Mouse (Mus musculus) MN1 (cell line): ENCODE measurements around the gene Ninl.
A peak's percentile ranks its signal among the peaks of the same experiment; 100 is the strongest.
"Not testable (repeated sequence)": the region's sequence is repeated elsewhere in the genome, so short reads cannot be mapped to it uniquely, and the experiment has no call there.

Experiments
- DNase-seq: peaks from one replicate; pipeline ENCODE4 v3.0.0-alpha.2; 2016; ENCODE audit warnings: low spot score

Gene Ninl

DNA sequence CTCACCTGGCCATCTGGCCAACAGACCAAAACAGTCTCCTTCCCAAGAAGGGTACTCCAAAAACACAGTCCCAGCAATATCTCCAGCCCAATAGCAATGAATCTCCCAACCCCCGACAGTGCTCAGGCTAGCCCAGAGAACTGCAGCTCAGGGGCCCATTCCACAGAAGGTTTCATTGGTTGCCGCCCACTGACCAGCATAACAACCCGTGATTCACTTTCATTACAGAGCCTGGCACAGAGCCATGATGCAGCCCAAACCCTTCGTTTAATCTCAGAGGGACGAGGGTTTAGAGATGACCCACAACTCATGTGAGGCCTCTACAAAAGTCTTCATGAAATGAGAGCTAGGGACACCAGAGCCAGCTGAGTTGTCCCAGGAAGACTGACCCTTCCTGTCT, 90.4 kb downstream of the Ninl start:
- DNase-seq = no peak

DNA sequence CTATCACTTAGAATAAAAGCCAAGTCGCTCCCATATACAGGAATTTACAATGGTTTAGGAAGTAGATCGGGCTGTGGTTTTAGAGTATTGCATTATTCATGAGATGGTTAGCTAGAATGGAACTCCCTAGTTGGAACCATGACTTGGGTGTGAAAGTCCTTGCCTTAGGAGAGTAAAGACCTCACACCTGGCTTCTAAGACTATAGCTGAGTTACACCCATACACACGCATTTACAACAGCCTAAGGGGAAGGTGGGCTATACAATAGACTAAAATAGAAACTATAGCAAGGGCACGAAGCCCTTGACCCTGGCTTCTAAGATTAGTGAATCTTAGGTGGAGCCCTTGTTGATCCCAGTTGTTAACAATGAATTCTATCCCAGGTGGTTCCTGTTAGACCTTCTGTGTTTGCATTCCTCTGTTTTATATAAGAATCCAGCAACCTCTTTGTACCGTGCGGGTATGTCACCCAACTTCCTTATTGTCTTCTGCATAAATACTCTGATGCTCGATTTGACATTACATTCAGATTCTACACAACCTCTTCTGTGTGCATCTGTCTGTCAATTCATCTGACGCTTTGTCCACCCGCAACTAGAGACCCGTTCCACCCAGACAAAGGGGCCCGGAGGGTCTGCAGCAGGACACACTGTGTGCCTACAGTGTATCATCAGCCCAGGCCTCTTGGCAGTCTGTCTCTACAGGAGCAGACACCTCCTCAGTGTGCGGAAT, 91.1 kb downstream of the Ninl start:
- DNase-seq = not testable (repeated sequence)

DNA sequence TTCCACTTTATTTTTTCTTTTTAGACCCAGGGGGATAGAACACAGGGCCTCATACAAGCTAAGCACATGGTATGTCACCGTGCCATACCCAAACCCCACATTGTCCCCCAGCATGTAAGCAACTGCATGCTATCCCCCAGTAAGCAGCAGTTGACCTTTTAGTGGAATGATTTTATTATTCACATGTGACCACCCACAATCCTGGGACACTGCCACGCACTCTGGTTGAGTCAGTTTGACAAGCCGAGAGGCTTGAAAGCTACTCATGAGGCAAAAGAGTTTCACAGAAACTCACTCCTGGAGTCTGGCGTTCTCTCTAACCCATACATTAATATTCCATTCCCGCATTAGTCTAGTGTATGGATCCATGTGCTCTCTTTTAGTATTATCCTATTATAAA, 91.8 kb downstream of the Ninl start:
- not testable (repeated sequence) for DNase-seq

DNA sequence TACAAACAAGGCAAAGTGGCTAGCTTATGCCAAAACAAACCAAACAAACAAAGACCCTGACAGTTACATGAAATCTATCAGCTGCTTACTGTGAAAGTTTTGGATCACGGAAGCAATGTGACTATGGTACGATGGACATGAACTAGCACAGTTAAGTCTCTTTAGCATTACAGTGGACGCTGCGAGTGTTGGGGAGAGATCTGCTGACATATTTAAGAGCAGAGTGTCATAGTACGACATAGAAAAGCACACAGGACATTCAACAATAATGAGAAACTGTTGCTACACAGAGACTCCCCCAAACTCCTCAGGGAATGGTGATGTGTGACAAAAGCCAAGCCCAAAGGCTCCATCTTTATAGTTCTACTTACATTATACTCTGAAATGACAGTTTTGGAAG, 95.2 kb downstream of the Ninl start:
- no peak for DNase-seq

DNA sequence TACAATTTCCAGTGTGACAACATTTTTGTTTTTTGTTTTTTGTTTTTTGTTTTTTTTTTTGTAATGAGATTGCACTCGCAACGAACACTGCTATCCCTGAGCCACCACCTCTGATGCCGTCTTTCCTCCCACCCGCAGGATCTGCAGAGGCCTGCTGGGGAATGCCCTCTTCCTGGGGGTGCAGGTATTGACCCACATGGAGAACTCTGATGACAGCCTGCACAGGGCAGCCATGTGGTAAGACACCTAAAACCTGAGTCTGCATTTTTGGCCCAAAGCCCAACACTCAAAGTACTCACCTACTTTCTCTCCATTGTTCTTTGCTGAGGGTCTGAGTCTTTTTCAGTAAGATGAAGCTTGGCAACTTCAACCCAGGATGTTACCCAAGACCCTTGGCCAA, 104.5 kb downstream of the Ninl start:
- no peak for DNase-seq

DNA sequence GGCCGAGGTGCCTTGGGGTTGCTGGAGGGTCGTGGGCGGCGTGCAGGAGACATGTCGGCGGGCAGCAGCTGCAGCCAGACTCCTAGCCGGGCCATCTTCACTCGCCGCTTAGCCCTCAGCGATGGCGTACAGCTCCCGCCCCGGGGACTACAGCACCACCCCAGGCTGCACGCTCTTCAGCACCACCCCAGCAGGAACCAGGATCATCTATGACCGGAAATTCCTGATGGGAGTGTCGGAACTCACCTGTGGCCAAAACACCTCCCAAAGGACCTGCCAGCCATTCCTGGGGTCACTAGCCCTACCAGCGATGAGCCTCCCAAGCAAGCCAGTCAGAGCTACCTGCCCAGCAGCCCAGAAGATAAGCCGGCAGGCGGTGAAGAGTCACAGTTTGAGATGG, 105.7 kb downstream of the Ninl start:
- no peak for DNase-seq

DNA sequence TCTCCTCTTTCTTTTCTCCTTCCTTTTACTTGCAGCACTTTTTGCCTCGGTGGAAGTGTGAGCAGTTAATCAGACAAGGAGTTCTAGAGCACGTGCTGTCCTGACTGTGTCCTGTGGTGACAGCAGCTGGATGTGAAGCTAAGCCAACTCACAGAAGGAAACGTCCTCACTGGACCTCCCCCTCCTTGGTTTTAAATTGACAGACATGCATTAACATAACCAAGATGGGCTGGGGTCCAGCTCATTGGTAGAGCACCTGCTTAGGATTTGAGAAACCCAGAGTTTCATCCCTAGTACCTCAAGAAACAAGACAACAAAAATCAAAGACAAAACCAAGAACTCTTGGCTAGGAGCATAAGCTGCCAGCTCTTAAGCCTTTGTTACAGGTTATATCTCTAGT, 108.4 kb downstream of the Ninl start:
- no peak for DNase-seq

DNA sequence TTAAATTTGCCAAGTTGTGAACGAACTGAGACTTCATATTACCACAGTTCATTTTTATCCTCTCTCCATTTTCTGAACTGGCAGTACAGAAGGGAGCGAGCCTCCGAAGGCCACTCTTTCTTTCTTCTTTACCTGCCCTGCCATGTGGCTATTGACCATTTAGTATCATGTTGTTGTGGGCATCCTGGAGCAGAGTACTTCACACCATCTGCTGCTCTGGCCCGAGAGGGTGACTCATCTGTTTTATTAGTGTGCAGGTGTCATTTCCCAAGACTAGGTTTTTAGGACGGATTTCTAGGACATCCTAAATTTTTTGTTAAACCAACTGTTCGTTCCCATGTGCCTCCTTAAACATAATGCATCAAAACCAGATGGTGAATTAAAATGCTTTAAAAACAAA, 110.0 kb downstream of the Ninl start:
- DNase-seq = no peak

DNA sequence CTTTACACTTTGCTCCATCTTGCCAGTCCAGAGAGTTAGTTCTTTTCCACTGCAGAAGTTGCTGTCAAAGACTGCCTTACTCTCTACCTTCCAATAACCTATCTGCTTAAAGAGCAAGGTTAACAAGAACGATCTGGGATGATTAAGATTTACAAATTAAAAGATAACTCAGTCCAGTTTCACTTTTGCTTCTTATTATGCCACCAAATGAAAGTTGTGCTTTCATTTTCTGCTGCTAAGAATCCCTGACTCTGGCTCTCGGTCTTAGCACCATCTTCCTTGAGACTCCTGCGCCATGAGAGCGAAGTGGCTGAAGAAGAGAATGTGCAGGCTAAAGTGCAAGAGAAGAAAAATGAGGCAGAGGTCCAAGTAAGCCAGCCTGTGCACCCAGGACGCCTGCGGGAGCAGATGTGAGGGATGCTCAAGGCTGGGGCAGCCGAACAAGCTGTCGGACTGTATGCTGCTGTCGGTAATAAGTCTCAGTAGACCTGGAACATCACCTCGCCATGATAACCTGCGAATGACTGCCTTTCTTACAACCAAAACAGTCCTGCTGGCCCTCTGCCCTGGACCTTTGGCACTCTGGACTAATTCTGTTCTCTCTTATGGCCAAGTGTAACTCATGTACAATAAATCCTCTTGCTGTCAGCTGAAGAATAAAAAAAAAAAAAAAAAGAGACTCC, 112.0 kb downstream of the Ninl start:
- DNase-seq = no peak

DNA sequence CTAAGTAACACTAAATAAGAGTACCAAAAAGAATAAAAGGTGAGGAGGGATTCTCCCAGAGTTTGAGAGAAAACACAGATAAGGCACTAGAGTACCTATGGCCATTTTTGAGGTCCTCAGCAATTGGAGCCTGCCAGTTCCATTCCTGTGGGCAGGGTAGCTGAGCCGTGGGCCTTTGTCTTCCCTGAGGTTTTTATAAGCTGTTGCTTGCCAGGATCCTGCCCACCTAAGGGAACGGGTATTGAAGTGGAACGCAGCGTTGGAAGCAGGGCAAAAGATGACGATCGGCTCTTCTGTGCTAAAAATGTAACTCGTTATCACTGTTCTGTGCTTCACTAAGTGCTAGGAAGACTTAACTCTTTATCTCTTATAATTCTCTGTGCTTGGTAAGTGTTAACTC, 115.7 kb downstream of the Ninl start:
- DNase-seq = no peak

DNA sequence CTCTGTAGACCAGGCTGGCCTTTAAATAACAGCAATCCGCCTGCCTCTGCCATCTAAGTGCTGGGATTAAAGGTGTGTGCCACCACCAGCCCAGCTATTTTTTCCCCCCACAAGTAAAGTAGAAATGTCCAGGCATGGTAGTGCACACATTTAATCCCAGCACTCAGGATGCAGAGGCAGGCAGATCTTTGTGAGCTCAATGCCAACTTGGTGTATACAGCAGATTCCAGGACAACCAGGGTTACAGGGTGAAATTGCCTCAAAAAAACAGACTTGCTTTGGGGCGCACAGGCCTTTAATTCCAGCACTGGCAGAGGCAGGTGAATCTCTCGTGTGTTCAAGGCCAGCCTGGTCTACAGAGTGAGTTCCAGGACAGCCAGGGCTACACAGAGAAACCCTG, 116.2 kb downstream of the Ninl start:
- DNase-seq = no peak

DNA sequence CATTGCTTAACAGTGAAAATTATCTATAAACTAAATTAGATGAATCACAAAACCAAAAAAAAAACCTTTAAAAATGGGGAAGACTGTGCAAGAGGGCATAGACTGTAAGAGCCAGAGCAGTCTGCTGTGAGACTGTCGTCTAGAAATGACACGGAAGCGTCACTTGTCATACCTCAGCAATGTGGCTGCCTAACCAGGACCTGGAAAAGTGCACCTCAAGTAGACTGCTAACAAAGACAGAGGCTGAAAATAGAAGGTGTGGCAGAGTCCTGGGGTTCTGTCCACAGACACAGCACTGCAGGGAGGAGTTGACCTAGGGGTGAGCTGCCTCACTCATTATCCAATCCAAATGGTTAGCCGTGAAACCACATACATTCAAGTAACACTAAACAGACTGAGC, 117.0 kb downstream of the Ninl start:
- no peak for DNase-seq

DNA sequence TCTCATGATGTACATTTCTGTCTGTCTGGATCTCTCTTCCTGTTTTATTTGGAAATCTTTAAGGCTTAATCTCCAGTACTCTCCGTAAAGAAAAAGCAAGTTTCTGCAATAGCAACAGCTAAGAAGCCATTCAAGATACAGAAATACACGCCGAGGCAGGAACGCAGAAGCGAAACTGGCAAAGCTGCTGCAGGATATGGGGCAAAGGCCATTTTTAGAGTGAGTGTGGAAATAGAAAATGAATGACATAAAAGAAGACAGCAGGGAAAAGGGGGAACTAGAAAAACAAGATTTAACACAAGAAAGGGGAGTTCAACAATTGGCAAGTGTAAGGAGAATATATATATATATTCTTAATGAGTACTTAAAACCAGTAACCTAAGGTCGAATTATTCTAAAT, 117.5 kb downstream of the Ninl start:
- DNase-seq = no peak

DNA sequence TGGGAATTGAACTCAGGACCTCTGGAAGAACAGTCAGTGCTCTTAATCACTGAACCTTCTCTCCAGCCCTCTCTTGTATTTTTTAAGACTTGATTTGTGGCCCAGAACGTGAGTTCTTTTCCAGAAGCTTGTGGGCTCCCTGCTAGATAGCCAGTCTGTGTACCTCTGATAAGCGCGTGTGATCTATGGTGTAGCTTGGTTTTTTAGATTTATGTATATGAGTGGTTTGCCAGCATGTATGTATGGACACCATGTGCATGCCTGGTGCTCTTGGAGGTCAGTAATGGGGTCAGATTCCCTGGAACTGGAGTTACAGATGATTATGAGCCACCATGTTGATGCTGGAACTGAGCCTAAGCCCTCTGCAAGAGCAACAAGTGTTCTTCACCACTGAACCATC, 118.6 kb downstream of the Ninl start:
- no peak for DNase-seq

DNA sequence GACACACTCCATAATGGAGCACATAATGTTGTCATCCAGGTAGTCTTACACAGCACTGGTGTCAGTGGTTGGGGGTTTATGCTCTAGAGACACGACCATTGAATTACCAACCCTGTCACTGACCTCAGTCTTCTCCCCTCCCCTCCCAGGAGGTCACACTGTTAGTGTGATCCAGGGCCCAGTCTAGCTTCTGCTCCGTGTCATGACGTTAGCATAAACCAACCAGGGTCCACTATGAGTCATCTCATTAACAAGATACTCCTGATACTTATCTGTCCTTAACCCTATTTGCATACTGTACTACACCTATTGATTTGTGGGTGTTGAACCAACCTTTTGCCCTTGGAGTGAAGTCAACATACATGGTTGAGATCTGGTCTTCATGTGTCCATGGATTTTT, 120.5 kb downstream of the Ninl start:
- DNase-seq = no peak

DNA sequence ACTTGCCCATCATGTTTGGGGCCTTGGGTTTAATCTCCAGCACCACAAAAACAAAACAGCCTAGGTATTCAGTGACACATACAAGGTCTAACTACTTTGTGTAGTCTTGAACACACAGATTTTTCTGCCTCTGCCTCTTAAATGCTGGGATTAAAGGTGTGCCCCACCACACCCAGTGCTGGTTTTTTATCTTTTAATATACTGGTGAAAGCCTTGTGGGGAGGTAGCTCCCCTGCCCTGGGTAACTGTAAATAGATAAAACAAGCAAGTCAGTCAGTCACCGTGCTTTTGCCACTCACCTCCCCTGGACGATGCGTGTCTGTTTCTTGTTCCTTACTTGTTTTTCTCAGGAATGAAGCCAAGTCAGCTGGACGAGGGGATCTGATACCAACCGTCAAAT, 123.4 kb downstream of the Ninl start:
- DNase-seq = no peak

DNA sequence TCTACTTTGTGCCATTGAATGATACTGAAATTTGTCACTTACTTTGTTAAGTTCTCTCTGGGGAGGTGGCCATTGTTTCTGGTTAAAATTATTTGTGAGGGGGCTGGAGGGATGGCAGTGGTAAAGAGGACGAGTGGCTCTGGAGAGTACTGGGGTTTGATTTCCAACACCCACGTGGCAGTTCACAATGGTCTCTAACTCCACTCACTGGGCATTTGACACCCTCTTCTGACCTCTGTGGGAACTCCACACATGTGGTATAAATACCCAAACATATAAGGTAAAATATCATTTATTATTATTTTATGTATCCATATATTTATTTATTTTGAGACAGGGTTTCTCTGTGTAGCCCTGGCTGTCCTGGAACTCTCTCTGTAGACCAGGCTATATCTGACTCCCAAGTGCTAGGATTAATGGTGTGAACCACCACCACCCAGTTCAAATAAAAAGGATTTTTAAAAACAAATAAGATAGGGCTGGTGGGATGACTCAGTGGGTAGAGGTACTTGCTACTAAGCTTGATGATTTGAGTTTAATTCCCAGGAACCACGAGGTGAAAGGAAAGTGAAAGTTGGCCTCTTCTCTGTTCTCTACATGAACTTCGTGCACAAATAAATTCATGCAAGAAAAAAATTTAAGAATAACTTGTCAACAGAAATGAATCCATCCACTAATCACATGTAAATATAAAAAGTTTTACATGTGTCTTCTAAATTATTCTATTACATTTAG, 124.2 kb downstream of the Ninl start:
- no peak for DNase-seq

DNA sequence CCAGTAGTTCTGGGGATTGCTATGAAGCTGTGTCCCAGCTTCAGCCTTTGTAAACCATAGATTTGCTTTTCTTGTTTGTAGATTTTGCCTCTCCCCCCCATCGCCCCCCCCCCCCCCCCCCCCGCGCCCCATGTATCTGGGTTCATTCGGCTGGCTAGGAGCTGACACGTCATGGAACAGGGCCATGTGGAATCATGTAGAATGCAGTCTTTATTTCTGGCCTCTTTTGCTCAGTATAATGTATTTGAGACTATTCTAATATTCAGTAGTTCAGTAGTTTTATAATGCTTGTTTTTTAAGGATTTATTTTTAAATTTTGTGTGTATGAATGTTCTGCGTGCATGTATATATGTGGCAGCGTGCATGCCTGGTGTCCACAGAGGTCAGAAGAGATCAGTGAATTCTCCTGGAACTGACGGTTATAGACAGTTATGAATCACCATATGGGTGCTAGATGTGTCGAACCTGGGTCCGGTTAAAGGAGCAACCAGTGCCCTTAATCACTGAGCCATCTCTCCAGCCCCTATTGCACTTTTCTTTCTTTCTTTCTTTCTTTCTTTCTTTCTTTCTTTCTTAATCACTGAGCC, 128.8 kb downstream of the Ninl start:
- peak; percentile 27 for DNase-seq

DNA sequence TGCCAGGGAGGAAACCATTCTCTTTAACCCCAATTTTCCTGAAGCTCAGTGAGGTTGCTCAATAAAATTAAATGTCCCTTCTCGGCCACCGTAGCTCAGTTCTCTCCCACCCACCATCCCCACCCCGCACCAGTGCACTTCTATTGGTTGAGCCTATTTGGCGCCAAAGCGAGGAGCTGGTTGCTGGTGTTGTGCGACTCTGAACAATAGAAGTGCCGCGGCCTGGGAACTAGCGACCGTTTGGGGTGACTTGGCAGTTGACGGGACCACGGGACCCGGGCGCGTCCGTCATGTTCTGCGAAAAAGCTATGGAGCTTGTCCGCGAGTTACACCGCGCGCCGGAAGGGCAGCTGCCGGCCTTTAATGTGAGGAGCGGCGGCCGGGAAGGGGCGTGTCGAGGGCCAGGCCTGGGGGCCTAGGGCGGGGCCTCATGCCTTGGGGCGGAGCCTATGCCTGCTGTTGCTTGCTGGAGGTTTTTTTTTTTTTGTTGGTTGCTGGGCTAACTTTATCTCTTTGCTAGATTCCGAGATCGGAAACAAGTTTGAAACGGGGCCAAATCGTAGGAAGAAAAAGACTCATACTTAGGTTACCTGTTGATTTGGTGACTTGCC, 129.6 kb downstream of the Ninl start:
- DNase-seq = peak; percentile 92

DNA sequence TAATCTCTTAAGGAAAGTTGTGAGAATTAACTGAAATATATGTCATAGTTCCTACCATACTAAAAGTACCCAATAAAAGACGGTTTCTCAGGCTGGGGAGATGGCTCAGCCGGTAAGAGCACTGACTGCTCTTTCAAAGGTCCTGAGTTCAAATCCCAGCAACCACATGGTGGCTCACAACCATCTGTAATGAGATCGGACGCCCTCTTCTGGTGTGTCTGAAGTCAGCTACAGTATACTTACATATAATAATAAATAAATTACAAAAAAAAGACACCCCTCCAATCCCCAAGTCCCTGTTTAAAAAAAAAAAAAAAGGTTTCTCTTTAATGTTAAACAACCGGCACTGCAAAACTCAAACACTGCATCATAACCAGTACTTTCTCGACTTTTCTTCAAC, 130.3 kb downstream of the Ninl start:
- not testable (repeated sequence) for DNase-seq

DNA sequence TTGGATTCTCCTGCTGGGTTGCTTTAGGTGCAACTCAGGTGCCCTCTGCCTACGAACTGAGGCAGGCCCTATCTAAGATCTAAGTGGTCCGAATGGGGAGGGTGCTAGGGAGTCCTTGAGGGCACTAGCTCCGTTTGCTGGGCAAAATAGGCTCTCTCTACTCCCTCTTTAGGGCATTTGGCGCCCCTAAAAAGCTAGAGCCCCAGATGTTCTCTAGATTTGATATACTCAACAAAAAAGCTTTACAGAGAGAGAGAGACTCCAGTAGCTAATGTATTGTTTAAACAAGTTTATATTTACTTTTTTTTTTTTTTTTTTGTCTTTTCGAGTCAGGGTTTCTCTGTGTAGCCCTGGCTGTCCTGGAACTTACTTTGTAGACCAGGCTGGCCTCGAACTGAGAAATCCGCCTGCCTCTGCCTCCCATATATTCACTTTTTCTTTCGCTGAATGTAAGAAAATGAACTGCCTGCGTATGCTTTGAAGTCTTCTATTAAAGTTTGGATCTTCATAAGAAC, 134.2 kb downstream of the Ninl start, which contains the start of gene Gins1:
Gene Gins1, plus strand, starts transcription at position 465 of the 515 bp plus-strand sequence.
- no peak for DNase-seq

DNA sequence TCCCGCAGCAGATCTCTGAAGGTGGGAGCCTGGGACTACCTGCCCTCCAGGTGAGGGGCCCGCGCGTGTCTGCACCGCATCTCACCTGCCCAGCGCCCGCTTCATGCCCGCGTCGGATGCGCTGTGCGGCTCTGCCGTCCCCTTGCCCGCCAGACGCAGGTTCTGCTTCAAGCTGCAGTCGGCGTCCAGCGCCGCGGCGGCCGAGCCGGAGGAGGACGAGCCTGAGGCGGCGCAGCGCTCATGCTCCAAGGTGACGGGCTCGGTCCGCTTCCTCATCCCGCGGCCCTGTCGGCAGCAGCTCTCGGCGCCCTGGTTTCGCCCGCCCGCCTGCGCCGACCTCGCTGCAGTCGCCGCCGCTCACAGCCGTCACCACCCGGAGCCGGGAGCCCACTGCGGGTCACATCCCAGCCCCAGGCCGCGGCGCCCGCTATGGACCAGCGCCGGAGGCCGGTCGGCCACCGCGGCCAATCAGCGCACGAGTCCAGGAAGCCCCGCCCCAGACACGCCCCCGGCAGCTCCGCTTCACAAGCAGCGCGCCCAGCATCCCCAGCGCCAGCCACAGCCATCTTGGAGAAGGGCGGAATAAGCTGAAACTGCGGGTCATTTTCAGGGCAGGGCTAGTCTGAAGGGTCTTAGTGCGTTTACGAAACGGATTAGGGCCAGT, 134.8 kb downstream of the Ninl start, which contains the start of gene Abhd12:
Gene Abhd12, minus strand, starts transcription at position 470 of the 664 bp plus-strand sequence.
- peak; percentile 98 for DNase-seq
